Mouse (Mus musculus) ES-E14 (cell line): Measurements from ENCODE around the gene Parm1.

ENCODE experiments used
- CHD2 ChIP-seq: IDR thresholded peaks from 2 replicates; pipeline ENCODE4 v1.6.1; 2014; ENCODE audit warnings: mild to moderate bottlenecking, low read depth, low read length, inconsistent platforms
- HCFC1 ChIP-seq: IDR thresholded peaks from 2 replicates; pipeline ENCODE4 v1.6.1; 2012; ENCODE audit warnings: low read length, inconsistent platforms, borderline replicate concordance; ENCODE audit not compliant: insufficient read depth
- MAFK ChIP-seq: IDR thresholded peaks from 2 replicates; pipeline ENCODE4 v1.6.1; 2014; ENCODE audit warnings: mild to moderate bottlenecking, low read depth, low read length, inconsistent platforms; ENCODE audit not compliant: insufficient read depth
- ZC3H11A ChIP-seq: IDR thresholded peaks from 2 replicates; pipeline ENCODE4 v1.6.1; 2012; ENCODE audit warnings: low read depth, mild to moderate bottlenecking, inconsistent platforms, low read length, borderline replicate concordance
- ZNF384 ChIP-seq: IDR thresholded peaks from 2 replicates; pipeline ENCODE4 v1.6.1; 2012; ENCODE audit warnings: low read depth, low read length, inconsistent platforms

DNA sequence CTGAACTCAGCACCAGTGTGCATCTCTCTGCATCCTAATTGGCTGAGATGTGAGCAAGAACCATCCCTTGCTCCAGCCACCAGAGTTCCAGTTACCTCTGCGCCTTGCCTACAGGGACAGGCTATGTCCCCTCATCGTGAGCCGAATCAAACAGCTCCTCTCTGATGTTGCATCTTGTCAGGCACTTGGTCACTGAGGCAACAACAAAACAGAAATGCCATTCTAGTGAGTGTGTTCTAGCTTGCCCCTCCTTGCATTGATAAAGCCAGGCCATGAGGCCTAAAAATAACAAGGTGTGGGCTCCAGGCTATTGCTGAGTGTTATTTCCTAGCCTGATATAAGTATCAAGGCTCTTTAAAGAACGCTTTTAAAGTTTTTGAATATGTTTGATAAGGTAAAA lies 64.4 kb downstream of the Parm1 start:
- no peak for TF ChIP-seq ZC3H11A
- no peak for TF ChIP-seq HCFC1
- no peak for TF ChIP-seq CHD2
- TF ChIP-seq MAFK = no peak
- no peak for TF ChIP-seq ZNF384
